Mouse (Mus musculus) forebrain, embryonic 12.5 days (tissue): ENCODE measurements around the gene Smad3. TPM values are rescaled to one million over a fixed set of nuclear protein-coding genes. Genes with fewer than 3 reads are reported as not detected.

Source experiments
- polyA plus RNA-seq: library from polyadenylated mRNA; unstranded; fragments of >200 nt; fragmentation: Nextera tagmentation; extraction: Ambion mirVana; gene quantifications from 2 replicates; pipeline ENCODE4 v1.2.1, GENCODE M21; 2016

The Smad3 gene
- polyA plus RNA-seq, 1 experiment from 2014 or later: 23.1 TPM

Other genes with a start within 250 kb of the Smad3 start
- gene Iqch, start 155.5 kb downstream of the Smad3 start, polyA plus RNA-seq: 0.10 TPM in 1 of 2 replicates, not detected in the other
- gene Aagab, start 155.3 kb downstream of the Smad3 start, polyA plus RNA-seq: 50.4 and 51.5 TPM in 2 replicates